Mouse (Mus musculus): Measurements from ENCODE around the gene Sh3d21. TPM values are rescaled to one million over a fixed set of nuclear protein-coding genes. Genes with fewer than 3 reads are reported as not detected.

Sh3d21 gene
- polyA plus RNA-seq, 1 experiment from 2014 or later: 2.7 TPM

DNA sequence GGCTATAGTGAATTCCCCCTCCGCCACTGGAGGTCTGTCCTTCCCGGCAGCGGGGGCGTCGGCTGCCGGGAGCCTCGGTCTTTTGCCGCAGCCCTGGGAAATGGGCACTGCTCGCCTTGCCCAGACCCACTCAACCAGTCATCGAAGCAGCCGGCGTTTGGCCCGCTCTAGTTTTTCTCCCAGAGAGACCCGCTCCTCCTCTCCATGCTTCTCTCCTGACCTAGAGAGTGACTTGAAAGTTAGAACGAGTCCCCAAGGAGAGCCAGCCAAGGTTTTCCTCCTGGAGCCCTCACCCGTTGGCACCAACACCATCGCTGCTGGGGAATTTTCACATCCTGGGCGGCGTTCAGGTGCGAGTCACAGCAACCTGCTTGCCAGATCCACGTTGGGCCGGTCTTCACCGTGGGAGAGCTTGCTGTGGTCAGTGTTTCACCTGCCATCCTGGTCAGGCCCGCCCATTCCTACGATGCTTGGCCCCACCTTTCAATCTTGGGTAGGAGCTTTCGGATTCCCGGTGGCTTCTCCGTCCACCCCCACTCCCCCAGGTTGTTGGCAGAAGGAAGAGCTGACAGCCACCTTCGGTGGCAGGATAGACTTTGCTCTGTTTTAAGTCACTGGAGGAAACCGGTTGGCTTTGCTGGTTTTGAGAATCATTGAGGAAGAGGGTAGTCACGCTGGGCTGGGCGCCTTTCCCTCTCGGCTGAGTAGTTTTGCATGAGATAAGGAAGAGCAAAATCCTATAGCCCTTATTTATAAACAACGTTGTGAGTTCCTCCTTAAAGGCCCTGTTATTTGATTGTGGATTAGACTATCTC is 58.8 kb downstream of the Sh3d21 start:
- Histone ChIP-seq H3K27ac (ENCODE audit: low read depth, low read length) (no peak overlapping the region), H3K4me2 (peak overlapping the region; percentile 99), H3K36me3 (ENCODE audit: control insufficient read depth, insufficient read depth, low read length) (no peaks in the 10 kb centered on the region; the same call in 1 of the 2 replicates), H3K9me3 (replicated peaks; ENCODE audit: control insufficient read depth, low read length) (no peaks in the 10 kb centered on the region), H3K4me3 (ENCODE audit: low read depth, low read length) (peak overlapping the region; percentile 97), H3K27me3 (ENCODE audit: control insufficient read depth, insufficient read depth, low read length) (no peaks in the 10 kb centered on the region), H3K9ac (ENCODE audit: low read depth, low read length) (peak overlapping the region; percentile 88), H3K4me1 (ENCODE audit: control insufficient read depth, insufficient read depth, low read length) (peaks cover 64% of the 10 kb centered on the region)
- ATAC-seq (replicated peaks; ENCODE audit: insufficient number of reproducible peaks, low FRiP score, low TSS enrichment): peak; percentile 1; the same call in 1 of the 2 replicates
- WGBS (ENCODE audit: insufficient replicate concordance): 3% methylated on average over 33 of the region's 34 CpGs

DNA sequence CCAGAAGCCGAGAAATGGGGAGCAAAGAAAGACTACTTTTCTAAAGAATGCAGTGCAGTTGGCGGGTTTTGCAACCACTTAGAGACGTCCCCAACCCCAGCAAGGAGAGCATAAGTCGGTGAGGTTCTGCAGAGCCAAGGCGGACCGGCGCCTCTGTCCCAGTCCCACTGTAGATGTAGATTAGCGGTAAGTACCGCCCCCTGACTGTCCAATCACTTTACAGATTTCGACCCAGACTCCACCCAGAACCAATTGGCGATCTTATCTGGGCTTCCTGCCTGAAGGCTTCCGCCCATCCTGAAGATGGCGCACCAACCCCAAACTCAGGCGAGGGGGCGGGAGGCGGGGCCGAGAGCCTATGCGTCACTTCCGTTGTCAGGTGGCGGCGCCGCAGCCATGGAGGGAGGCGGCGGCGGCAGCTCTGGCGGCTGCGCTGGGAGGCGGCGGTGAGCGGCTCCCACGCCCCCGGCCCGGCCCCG is 59.7 kb downstream of the Sh3d21 start, which contains the start of gene Stk40:
Gene Stk40, plus strand, starts transcription at position 368 of the 479 bp plus-strand sequence.
- under 1% methylated on average over 34 of the region's 34 CpGs for WGBS (ENCODE audit: insufficient replicate concordance)
- Histone ChIP-seq H3K27me3 (ENCODE audit: control insufficient read depth, insufficient read depth, low read length) (no peaks in the 10 kb centered on the region), H3K4me2 (peak within 1 kb of the TSS; percentile 99), H3K9ac (ENCODE audit: low read depth, low read length) (peak within 1 kb of the TSS; percentile 88), H3K4me1 (ENCODE audit: control insufficient read depth, insufficient read depth, low read length) (peaks cover 63% of the 10 kb centered on the region), H3K27ac (ENCODE audit: low read depth, low read length) (peak within 1 kb of the TSS; percentile 97), H3K36me3 (ENCODE audit: control insufficient read depth, insufficient read depth, low read length) (no peaks in the 10 kb centered on the region; the same call in 1 of the 2 replicates), H3K4me3 (ENCODE audit: low read depth, low read length) (peak within 1 kb of the TSS; percentile 97), H3K9me3 (replicated peaks; ENCODE audit: control insufficient read depth, low read length) (no peaks in the 10 kb centered on the region)
- ATAC-seq (replicated peaks; ENCODE audit: insufficient number of reproducible peaks, low FRiP score, low TSS enrichment): peak; percentile 92

- peak; percentile 76 for ATAC-seq (replicated peaks; ENCODE audit: insufficient number of reproducible peaks, low FRiP score, low TSS enrichment)
- Histone ChIP-seq H3K9ac (ENCODE audit: low read depth, low read length) (peak overlapping the region; percentile 62), H3K27me3 (ENCODE audit: control insufficient read depth, insufficient read depth, low read length) (no peaks in the 10 kb centered on the region), H3K4me2 (peak overlapping the region; percentile 99), H3K4me3 (ENCODE audit: low read depth, low read length) (peak overlapping the region; percentile 97), H3K4me1 (ENCODE audit: control insufficient read depth, insufficient read depth, low read length) (peaks cover 58% of the 10 kb centered on the region), H3K36me3 (ENCODE audit: control insufficient read depth, insufficient read depth, low read length) (peaks cover under 1% of the 10 kb centered on the region; the same call in 1 of the 2 replicates), H3K9me3 (replicated peaks; ENCODE audit: control insufficient read depth, low read length) (no peaks in the 10 kb centered on the region), H3K27ac (ENCODE audit: low read depth, low read length) (peak overlapping the region; percentile 97)
- 1% methylated on average over 15 of the region's 15 CpGs for WGBS (ENCODE audit: insufficient replicate concordance)
These were observed 60.2 kb downstream of the Sh3d21 start for GRCm38 (mm10) chr4:126103057-126103581.

DNA sequence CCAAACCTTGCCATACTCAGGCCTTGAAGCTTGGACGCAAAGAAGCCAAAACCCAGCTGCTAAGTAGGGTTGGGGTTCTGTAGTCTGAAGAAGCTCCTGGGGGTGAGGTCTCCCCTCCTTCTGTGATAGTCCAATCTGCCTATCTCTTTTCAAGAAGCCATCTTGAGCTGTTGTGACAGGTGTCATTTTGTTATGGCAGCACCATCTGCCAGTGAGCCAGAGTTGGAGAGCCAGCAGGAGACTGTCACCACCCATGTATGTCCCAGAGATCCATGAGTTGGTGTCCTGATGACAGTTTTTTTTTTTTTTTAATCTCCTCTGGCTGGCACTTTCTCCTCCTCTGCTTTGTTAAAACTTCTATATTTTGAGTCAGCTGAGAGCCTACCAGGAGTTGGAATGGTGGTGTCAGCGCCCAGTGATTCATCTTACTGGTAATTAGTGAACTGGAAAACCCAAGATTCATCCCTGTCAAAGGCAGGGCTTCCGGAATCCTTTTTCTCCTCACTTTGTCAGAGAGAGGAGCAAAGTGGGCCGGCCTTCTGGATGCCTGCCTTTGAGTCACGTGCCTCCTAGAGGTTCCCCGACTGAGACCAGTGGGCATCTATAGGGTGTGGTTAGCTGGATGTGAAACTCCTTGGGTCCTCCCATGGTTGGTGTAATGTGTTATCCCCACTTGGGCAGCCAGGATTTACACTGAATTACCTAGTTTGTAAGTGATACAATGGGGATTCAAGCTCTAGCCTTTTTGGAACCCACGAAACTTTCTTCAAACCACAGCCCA is 61.0 kb downstream of the Sh3d21 start:
- WGBS (ENCODE audit: insufficient replicate concordance): 41% methylated on average over 7 of the region's 7 CpGs
- Histone ChIP-seq H3K9ac (ENCODE audit: low read depth, low read length) (0 out of 2 replicates have a peak overlapping the region, but pooled peaks have one; percentile 62), H3K27me3 (ENCODE audit: control insufficient read depth, insufficient read depth, low read length) (no peaks in the 10 kb centered on the region), H3K4me2 (peak overlapping the region; percentile 99), H3K9me3 (replicated peaks; ENCODE audit: control insufficient read depth, low read length) (no peaks in the 10 kb centered on the region), H3K4me3 (ENCODE audit: low read depth, low read length) (no peak overlapping the region), H3K4me1 (ENCODE audit: control insufficient read depth, insufficient read depth, low read length) (peaks cover 50% of the 10 kb centered on the region), H3K27ac (ENCODE audit: low read depth, low read length) (peak overlapping the region; percentile 97; the same call in 1 of the 2 replicates), H3K36me3 (ENCODE audit: control insufficient read depth, insufficient read depth, low read length) (peaks cover 3% of the 10 kb centered on the region; the same call in 1 of the 2 replicates)
- ATAC-seq (replicated peaks; ENCODE audit: insufficient number of reproducible peaks, low FRiP score, low TSS enrichment): no peak

DNA sequence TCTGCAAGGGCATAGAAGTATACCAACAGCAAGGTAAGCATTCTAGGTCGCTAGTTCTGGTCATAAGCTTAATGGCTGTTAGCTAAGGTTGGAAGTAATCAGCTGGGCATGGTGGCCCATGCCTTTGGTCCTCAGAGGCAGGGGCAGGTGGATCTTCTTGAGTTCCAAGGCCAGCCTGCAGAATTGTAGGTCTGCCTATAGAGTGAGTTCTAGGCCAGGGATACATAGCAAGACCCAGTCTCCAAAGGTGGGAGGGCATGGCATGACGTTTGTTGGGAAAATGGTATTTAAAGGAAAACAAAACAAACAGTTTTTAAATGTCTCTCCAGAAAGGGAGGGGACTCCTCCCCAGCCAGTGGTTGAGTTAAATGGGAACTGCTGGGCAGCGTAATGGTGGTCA is 62.5 kb downstream of the Sh3d21 start:
- no peak for ATAC-seq (replicated peaks; ENCODE audit: insufficient number of reproducible peaks, low FRiP score, low TSS enrichment)

More for the DNA sequence above, 62.5 kb downstream of the Sh3d21 start:
- peaks cover 51% of the 10 kb centered on the region for H3K4me1 ChIP-seq (ENCODE audit: control insufficient read depth, insufficient read depth, low read length)
- no peak overlapping the region for H3K4me2 ChIP-seq
- H3K27me3 ChIP-seq (ENCODE audit: control insufficient read depth, insufficient read depth, low read length): no peaks in the 10 kb centered on the region
- H3K36me3 ChIP-seq (ENCODE audit: control insufficient read depth, insufficient read depth, low read length): peaks cover 3% of the 10 kb centered on the region; the same call in 1 of the 2 replicates
- H3K9ac ChIP-seq (ENCODE audit: low read depth, low read length): no peak overlapping the region
- H3K27ac ChIP-seq (ENCODE audit: low read depth, low read length): no peak overlapping the region
- 85% methylated on average over 3 of the region's 3 CpGs for WGBS (ENCODE audit: insufficient replicate concordance)
- no peak overlapping the region for H3K4me3 ChIP-seq (ENCODE audit: low read depth, low read length)
- H3K9me3 ChIP-seq (replicated peaks; ENCODE audit: control insufficient read depth, low read length): no peaks in the 10 kb centered on the region

Other genes with a start within 250 kb of the Sh3d21 start
- gene Csf3r, start 138.9 kb downstream of the Sh3d21 start, polyA plus RNA-seq (2014; fragmentation: Nextera tagmentation; extraction: Ambion mirVana): 0.33 and 0.70 TPM in 2 replicates
- gene Mrps15, start 116.6 kb downstream of the Sh3d21 start, polyA plus RNA-seq (2014; fragmentation: Nextera tagmentation; extraction: Ambion mirVana): 136 and 155 TPM in 2 replicates
- 5.3 TPM in 2 replicates for gene Oscp1, start 104.9 kb downstream of the Sh3d21 start, polyA plus RNA-seq (2014; fragmentation: Nextera tagmentation; extraction: Ambion mirVana)
- gene Lsm10, start 66.9 kb downstream of the Sh3d21 start, polyA plus RNA-seq (2014; fragmentation: Nextera tagmentation; extraction: Ambion mirVana): 42.8 and 44.5 TPM in 2 replicates
- gene Stk40, start 59.5 kb downstream of the Sh3d21 start, polyA plus RNA-seq (2014; fragmentation: Nextera tagmentation; extraction: Ambion mirVana): 18.5 and 23.2 TPM in 2 replicates
- 31.9 and 33.5 TPM in 2 replicates for gene Eva1b, start 15.7 kb downstream of the Sh3d21 start, polyA plus RNA-seq (2014; fragmentation: Nextera tagmentation; extraction: Ambion mirVana)
- gene Thrap3, start 39.3 kb upstream of the Sh3d21 start, polyA plus RNA-seq (2014; fragmentation: Nextera tagmentation; extraction: Ambion mirVana): 131 and 155 TPM in 2 replicates
- gene Map7d1, start 92.9 kb upstream of the Sh3d21 start, polyA plus RNA-seq (2014; fragmentation: Nextera tagmentation; extraction: Ambion mirVana): 37.0 and 44.6 TPM in 2 replicates
- 11.0 and 28.0 TPM in 2 replicates for gene Trappc3, start 98.8 kb upstream of the Sh3d21 start, polyA plus RNA-seq (2014; fragmentation: Nextera tagmentation; extraction: Ambion mirVana)
- gene Col8a2, start 123.3 kb upstream of the Sh3d21 start, polyA plus RNA-seq (2014; fragmentation: Nextera tagmentation; extraction: Ambion mirVana): 2.0 and 3.0 TPM in 2 replicates
- gene Adprhl2, start 158.2 kb upstream of the Sh3d21 start, polyA plus RNA-seq (2014; fragmentation: Nextera tagmentation; extraction: Ambion mirVana): 28.8 and 30.1 TPM in 2 replicates
- gene Tekt2, start 162.2 kb upstream of the Sh3d21 start, polyA plus RNA-seq (2014; fragmentation: Nextera tagmentation; extraction: Ambion mirVana): 0.96 and 1.5 TPM in 2 replicates

All from heart, embryonic 11.5 days (tissue).